In the genomic region with DNA sequence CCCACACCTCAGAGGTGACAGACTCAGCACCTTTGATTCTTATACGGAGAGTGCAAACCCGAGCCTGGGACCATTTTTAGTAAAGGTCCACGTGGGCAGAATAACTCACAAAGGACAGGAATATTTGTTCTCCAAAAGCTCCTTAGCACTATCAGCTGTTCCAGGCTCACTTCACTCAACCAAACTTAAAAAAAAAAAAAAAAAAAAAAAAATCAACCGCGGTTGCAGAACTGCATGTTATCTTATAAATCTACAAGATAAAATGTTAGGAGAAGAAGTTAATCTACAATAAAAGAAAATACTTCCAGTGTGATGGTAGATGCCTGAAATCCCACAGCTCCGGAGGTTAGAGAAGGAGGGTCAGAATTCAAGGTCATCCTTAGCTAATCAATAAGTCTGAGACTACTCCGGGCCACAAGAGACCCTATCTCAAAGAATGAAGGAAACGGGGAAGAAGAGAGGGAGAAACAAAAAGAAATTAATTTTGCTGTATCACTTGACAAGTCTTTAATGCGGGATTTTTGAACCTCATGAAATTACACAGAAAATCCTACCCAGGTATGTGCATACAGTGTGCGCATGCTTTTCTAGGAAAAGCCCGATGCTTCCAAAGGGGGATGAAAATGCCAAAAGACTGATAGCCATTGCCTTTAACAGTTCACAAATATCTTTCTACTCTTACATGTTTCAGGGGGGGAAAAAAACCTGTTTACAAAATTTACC, we compare ENCODE assay signal across 9 mouse cellular contexts. TPM values are rescaled to one million over a fixed set of nuclear protein-coding genes. Genes with fewer than 3 reads are reported as not detected.
DNase-seq lines count a peak whose midpoint lies in the region; ATAC-seq and TF ChIP-seq lines count a peak whose summit lies in the region.
"Had no signal": no experiment of that assay in that cellular context is flagged by ENCODE, and none has a peak within 500 bp of the region (broad histone marks: within the 10 kb centered on the region; RNA-seq: fewer than 3 reads in every experiment).

No protein-coding gene starts in this region.

- peak overlapping the region; percentile 91 for H3K4me3 ChIP-seq in heart, adult 2 months
- peak overlapping the region; percentile 77 for H3K4me3 ChIP-seq in C2C12 (ENCODE audit: insufficient read depth, poor library complexity, severe bottlenecking)
- H3K4me3 ChIP-seq in forebrain, postnatal 0 days (ENCODE audit: low read depth, low read length) = peak overlapping the region; percentile 86; the same call in 1 of the 2 replicates
- peak overlapping the region; percentile 53 for H3K4me3 ChIP-seq in liver, embryonic 16.5 days (ENCODE audit: low read depth, low read length)

- peaks cover 22% of the 10 kb centered on the region for H3K36me3 ChIP-seq in heart, adult 2 months (ENCODE audit: control insufficient read depth, insufficient read depth, low read length)
- H3K36me3 ChIP-seq in C2C12 (ENCODE audit: control insufficient read depth, insufficient read depth) = peaks cover 25% of the 10 kb centered on the region
- peaks cover 13% of the 10 kb centered on the region for H3K36me3 ChIP-seq in forebrain, postnatal 0 days (ENCODE audit: insufficient read depth)
- no peaks in the 10 kb centered on the region for H3K36me3 ChIP-seq in liver, embryonic 16.5 days (ENCODE audit: control insufficient read depth, insufficient read depth)

- TF ChIP-seq CTCF in heart, adult 2 months (IDR thresholded peaks at IDR 0.05) = no peak
- TF ChIP-seq CTCF in C2C12 (IDR thresholded peaks at IDR 0.05; ENCODE audit: control insufficient read depth, insufficient read depth, insufficient read length) = no peak
- no peak for TF ChIP-seq CTCF in forebrain, postnatal 0 days (IDR thresholded peaks at IDR 0.05; ENCODE audit: low read depth)

- H3ac ChIP-seq in C2C12 (ENCODE audit: control insufficient read depth, insufficient read length, low read depth) = peak overlapping the region; percentile 12

- H3K79me3 ChIP-seq in C2C12 (ENCODE audit: low read depth) = peaks cover 59% of the 10 kb centered on the region

- H3K4me2 ChIP-seq in forebrain, postnatal 0 days (ENCODE audit: low read depth) = peak overlapping the region; percentile 65
- H3K4me2 ChIP-seq in liver, embryonic 16.5 days (ENCODE audit: low read depth, low read length) = peak overlapping the region; percentile 86

- TF ChIP-seq POLR2A in heart, adult 2 months (IDR thresholded peaks at IDR 0.05; ENCODE audit: insufficient read depth, low read depth, low read length) = no peak

- no peaks in the 10 kb centered on the region for H3K27me3 ChIP-seq in heart, adult 2 months (ENCODE audit: control insufficient read depth, insufficient read depth, low read length)
- H3K27me3 ChIP-seq in C2C12 (ENCODE audit: control insufficient read depth, insufficient read depth, insufficient read length) = no peaks in the 10 kb centered on the region
- no peaks in the 10 kb centered on the region for H3K27me3 ChIP-seq in forebrain, postnatal 0 days (ENCODE audit: insufficient read depth, low read length)
- H3K27me3 ChIP-seq in liver, embryonic 16.5 days (ENCODE audit: control insufficient read depth, insufficient read depth, low read depth, low read length) = no peaks in the 10 kb centered on the region

- intact Hi-C loops in heart, adult 2 months (cut with DNase I) = loop anchor here (5.0 kb wide), 2 partner anchors 103 to 383 kb away; a partner anchor contains a TSS
- intact Hi-C loops in left cerebral cortex, postnatal 10 days (cut with DNase I) = no loop called here

- H3K27ac ChIP-seq in heart, adult 2 months = peak overlapping the region; percentile 89; the same call in 1 of the 2 replicates
- no peak overlapping the region for H3K27ac ChIP-seq in forebrain, postnatal 0 days (ENCODE audit: low read depth, low read length)
- H3K27ac ChIP-seq in liver, embryonic 16.5 days (ENCODE audit: low read length) = peak overlapping the region; percentile 37; the same call in 1 of the 2 replicates

- H3K4me1 ChIP-seq in heart, adult 2 months (ENCODE audit: control insufficient read depth, insufficient read depth, low read length) = peaks cover 10% of the 10 kb centered on the region
- peaks cover 14% of the 10 kb centered on the region; the same call in 1 of the 2 replicates for H3K4me1 ChIP-seq in forebrain, postnatal 0 days (ENCODE audit: insufficient read depth)
- H3K4me1 ChIP-seq in liver, embryonic 16.5 days (ENCODE audit: control insufficient read depth, low read depth, low read length) = peaks cover 12% of the 10 kb centered on the region

- no peak for TF ChIP-seq EP300 in heart, adult 2 months (IDR thresholded peaks at IDR 0.05; ENCODE audit: insufficient read depth, low read depth, low read length)

- ATAC-seq in forebrain, postnatal 0 days = no peak
- no peak for ATAC-seq in liver, embryonic 16.5 days (ENCODE audit: low read depth)

- peak overlapping the region; percentile 46; the same call in 1 of the 2 replicates for H3K9ac ChIP-seq in heart, adult 2 months (ENCODE audit: low read depth, low read length)
- H3K9ac ChIP-seq in forebrain, postnatal 0 days = no peak overlapping the region
- H3K9ac ChIP-seq in liver, embryonic 16.5 days (ENCODE audit: low read depth, low read length) = peak overlapping the region; percentile 34

- H3K79me2 ChIP-seq in heart, adult 2 months (replicated peaks; ENCODE audit: control insufficient read depth, insufficient read depth, low read length) = peaks cover 6% of the 10 kb centered on the region
- peaks cover 64% of the 10 kb centered on the region for H3K79me2 ChIP-seq in C2C12 (ENCODE audit: control insufficient read depth, insufficient read depth)

- H3K9me3 ChIP-seq in forebrain, postnatal 0 days (ENCODE audit: low read length) = no peaks in the 10 kb centered on the region
- no peaks in the 10 kb centered on the region for H3K9me3 ChIP-seq in liver, embryonic 16.5 days (replicated peaks; ENCODE audit: control insufficient read depth, low read length)

- no peak for DNase-seq in heart, adult 2 months
- no peak for DNase-seq in heart, adult 18-20 months
- no peak for DNase-seq in forebrain, postnatal 0 days
- DNase-seq in frontal cortex, adult 2 months (ENCODE audit: extremely low spot score in 1 of 2, low spot score in 1 of 2) = no peak
- DNase-seq in left cerebral cortex, postnatal 10 days (ENCODE audit: extremely low spot score in 1 of 2, low spot score in 2 of 2) = no peak
- no peak for DNase-seq in adrenal gland, postnatal 36 days
- DNase-seq: B cell, adult 2 months had no signal

- 12% methylated on average over 11 of the region's 11 CpGs for WGBS in heart, adult 2 months
- WGBS in forebrain, postnatal 0 days = 82% methylated on average over 11 of the region's 11 CpGs
- WGBS in liver, embryonic 16.5 days (ENCODE audit: insufficient replicate concordance) = 38% methylated on average over 11 of the region's 11 CpGs

TF ChIP-seq in C2C12, 6 proteins besides CTCF, POLR2A, EP300 and RAD21:
- TF ChIP-seq USF1 (IDR thresholded peaks at IDR 0.05; ENCODE audit: low read depth) (no peak), FOSL1 (IDR thresholded peaks at IDR 0.05; ENCODE audit: insufficient read depth, low read length, poor library complexity, severe bottlenecking) (no peak), MYOG (IDR thresholded peaks at IDR 0.05; ENCODE audit: control insufficient read depth, extremely low read depth, insufficient read length) (no peak), MAX (IDR thresholded peaks at IDR 0.05) (no peak), MYOD1 (IDR thresholded peaks at IDR 0.05; ENCODE audit: control insufficient read depth, insufficient read length, low read depth) (no peak)

RNA-seq across cellular contexts. Expression of a gene that starts 1.4 kb away (rescaled TPM):
- 100 to 1,000 TPM; 101 to 111 TPM for total RNA-seq in heart, adult 2 months (2021)
- polyA plus RNA-seq in heart, adult 2 months (2012; rRNA removed) = 184 and 201 TPM in 2 replicates
- 100 to 1,000 TPM in 1 of 2 experiments, 10 to 100 TPM in 1; 93.5 to 101 TPM for total RNA-seq in heart, adult 18-20 months (2021)
- 183 TPM for polyA plus RNA-seq in C2C12 (2012; fragmentation: generic; extraction: Trizol)
- 123 and 160 TPM in 2 replicates for total RNA-seq in forebrain, postnatal 0 days (2014; rRNA removed)
- 77.5 and 78.6 TPM in 2 replicates for polyA plus RNA-seq in forebrain, postnatal 0 days (2015; fragmentation: Nextera tagmentation; extraction: Ambion mirVana)
- polyA plus RNA-seq in liver, embryonic 16.5 days (2015; fragmentation: Nextera tagmentation; extraction: Ambion mirVana) = 52.9 and 67.4 TPM in 2 replicates
- 123 and 126 TPM in 2 replicates for polyA plus RNA-seq in frontal cortex, adult 2 months (2012; rRNA removed)
- total RNA-seq in left cerebral cortex, postnatal 10 days (2021) = 10 to 100 TPM; 97.3 to 97.6 TPM
- 100 to 1,000 TPM; 155 to 161 TPM for total RNA-seq in adrenal gland, postnatal 36 days (2021)
